Mouse (Mus musculus) embryo, embryonic 11.5 days (tissue): Measurements from ENCODE around the gene Smc6.

ENCODE experiments used
- DNase-seq: peaks from one replicate; pipeline ENCODE4 v3.0.0-alpha.2; 2012; ENCODE audit warnings: low read depth, low spot score

The Smc6 gene

DNA sequence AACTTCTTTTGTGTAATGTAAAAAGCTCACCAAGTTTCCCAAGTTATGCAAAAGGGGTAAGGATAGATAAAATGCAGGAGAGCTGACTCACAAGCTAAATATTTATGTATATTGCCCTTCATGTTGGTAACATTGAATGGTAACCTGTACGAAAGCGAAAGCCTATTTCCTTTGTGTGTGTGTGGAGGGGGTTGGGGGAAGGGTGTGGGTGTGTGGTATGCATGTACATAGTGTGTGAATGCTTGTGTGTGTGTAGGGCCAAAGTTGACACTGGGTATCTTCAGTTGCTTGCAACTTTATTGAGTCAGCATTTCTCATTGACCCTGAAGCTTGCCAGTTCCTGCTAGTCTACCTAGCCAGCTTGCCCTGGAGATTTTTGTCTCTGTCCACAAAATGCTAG lies 15.9 kb downstream of the Smc6 start:
- DNase-seq: no peak

DNA sequence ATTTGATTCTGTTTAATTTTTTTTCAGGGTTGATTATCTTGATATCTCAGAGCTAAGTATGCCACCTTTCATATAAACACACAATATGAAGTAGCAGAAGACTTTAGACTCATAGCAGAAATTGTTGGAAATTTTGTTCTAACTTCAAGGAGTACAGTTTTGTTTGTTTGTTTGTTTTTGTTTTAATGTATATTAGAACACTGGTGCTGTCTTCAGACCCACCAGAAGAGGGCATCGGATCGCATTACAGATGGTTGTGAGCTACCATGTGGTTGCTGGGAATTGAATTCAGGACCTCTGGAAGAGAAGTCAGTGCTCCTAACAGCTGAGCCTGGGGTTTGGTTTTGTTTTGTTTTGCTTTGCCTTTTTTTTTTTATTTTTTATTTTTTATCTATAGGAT lies 20.7 kb downstream of the Smc6 start:
- no peak for DNase-seq

DNA sequence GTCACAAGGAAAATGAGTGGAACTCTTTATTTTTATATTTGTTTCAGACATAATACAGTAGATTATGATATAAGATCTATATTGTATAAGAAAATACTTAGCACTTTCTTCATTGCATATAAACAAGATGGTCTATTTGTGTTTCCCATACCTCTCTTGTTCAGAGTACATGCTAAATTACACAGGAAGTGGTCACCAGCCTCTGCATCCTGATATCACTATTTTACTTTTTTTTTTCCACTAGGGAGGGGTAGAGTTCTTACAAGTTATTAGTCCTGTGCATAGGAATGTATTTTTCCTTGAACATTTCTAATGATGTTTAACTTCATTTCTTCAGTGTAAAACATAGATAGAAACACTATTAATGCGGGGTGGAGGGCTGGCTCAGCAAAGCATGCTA lies 35.2 kb downstream of the Smc6 start:
- DNase-seq: no peak

DNA sequence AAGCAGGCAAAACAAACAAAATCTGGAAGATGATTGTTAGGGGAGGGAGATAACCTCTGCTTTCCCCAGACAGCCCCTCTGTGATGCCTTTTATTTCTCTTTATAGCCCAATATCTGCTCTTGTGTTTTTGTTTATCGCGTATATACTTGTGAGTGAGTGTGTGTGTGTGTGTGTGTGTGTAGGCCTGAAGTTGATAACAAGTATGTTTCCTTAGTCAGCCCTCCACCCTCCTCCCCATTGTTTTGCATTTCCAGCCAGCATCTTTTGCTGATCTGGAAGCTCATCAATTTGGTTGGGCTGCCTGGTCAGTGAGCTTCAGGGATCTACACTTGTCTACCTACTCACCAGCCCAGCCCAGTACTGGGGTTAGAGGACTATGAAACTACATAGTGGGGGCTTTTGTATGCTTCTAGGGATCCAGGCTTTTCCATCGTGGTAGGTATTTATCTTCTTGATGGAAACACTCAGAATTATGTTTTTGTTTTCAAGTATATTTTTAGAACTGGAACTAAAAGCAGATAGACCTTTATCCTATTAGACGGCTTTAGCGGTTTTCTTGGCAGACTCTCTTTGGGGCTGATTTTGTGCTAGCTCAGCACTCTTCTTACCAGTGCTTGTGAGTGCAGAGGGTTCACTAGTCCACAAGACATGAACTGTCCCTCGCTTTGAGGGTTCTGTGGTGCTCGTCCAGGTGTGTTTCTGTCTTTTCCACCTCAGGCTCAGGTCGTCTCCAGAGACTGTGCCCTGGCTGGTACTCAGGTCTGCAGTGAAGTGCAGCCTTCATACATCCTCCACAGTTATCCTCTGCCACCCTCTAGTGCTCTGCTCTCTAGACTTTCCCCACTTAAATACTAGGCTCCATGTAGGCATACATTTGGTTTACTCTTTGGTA lies 41.3 kb downstream of the Smc6 start:
- no peak for DNase-seq

DNA sequence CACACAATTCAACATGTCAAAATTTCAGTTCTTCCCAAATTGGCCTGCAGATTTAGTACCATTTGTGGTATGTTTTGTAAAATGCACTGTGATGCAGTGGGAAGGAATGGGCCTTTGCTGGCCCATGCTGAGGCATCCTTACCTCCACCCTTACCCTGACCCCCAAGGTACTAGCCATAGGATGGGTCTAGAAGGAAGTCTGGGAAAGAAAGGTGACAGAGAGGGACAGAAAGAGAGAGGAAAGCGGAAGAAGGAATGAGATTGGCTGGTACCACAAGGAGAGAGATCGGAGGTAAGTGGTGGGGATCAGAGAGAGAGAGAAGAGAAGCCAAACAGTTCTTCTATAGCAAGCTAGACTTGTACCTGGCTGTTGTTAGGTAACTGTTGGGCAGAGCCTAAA lies 45.4 kb downstream of the Smc6 start:
- DNase-seq: no peak

DNA sequence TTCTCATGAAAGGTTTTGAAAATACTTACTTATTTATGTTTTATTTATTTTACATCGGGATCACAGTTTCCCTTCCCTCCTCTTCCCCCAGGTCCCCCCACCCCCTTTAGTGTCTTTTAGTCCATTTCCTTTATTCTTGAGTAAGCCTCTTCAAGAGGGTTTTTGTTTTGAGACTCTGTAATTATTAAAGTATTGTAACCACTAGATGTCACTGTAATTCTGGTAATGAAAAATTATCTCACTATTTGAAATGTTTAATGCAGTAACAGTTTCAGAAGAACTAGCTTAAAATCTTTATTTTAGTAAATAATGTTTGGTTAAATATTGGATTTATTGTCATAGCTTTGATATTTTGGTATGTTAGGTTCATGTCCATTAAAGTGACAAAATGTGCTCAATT lies 48.2 kb downstream of the Smc6 start:
- no peak for DNase-seq

DNA sequence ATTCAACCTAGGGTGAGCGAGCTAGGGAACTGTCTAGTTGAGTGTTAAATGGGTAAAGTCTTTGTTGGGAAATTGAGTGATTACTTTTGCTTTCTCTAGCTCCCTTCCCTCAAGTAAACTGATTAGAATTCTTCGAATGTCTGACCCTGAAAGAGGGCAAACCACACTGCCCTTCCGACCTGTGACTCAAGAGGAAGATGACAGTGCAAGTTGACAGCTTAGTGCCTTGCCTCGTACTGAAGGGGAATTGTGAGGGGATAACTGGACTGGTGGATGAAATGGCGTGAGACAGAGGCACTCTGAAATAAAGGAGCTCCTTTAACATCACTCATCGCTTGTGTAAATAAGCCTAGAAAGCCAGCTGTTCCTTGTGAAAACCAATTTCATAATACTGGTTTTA lies 52.0 kb downstream of the Smc6 start:
- DNase-seq: no peak

DNA sequence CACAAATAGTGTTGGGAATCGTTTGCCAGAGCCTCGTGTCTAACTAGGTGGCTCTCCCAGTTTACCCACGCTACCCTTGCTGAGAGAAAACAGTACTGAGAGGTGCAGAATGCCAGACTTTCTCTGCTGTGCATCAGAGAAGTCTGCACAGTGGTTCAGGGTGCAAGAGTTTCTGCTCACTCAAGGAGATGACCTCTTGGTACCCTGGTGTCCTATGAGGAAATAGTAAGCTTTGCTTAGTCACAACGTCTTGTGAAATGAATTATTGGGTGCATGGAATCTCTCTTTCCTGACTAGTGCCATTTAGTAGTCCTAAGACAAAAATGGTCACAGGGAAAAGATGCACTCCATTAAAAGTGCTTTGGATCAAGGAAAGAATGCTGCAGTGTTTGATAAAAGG lies 58.8 kb downstream of the Smc6 start:
- DNase-seq: no peak

DNA sequence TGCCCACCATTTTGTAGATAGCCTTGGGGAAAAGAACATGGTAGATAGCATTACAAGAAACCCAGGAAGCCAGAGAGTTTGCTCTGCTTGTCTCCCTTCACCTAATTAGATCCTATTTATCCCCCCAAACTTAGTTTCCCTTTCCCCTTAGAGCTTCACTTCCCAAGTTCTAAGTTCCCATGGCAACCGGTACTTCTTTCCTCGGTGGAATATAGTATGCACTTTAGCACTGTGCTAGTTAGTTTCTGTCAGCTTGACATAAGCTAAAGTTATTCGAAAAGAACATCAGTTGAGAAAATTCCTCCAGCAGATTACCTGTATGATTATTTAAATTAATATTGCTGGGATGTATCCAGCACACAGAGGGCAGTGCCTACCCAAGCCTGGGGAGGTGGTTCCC lies 60.8 kb downstream of the Smc6 start:
- no peak for DNase-seq

DNA sequence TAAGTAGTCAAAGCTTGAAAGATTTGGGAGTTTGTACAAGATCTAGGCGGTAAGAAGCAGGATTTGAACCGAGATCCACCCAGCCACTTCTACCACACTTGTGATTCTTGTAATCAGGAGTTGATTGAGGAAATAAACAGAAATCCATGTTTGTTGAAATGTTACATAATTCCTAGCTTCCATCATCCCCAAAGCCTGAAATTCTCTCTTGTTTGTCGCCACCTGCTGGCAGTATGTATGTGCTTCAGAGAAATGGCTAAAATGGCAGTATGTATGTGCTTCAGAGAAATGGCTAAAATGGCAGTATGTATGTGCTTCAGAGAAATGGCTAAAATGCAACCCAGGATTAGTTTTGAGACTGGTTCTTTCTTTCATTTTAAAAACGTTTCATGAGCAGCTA lies 71.2 kb downstream of the Smc6 start:
- peak; percentile 36 for DNase-seq

DNA sequence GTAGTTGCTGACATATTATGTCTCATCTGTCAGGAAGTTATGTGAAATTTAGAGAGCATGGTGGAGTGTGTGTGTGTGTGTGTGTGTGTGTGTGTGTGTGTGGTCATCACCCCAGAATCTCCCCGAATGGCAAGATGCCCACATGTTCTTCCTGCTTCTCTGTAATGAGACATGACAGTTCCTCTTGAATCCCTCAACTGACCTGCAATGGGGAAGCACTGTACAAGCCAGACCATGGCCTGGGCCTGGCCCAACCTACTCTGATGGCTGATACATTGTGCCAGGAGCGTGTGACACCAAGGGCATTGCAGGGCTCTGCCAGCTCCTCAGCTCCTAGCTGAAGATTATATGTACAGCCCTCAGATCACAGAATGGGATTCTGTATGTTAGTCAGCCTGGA lies 72.6 kb downstream of the Smc6 start:
- no peak for DNase-seq

DNA sequence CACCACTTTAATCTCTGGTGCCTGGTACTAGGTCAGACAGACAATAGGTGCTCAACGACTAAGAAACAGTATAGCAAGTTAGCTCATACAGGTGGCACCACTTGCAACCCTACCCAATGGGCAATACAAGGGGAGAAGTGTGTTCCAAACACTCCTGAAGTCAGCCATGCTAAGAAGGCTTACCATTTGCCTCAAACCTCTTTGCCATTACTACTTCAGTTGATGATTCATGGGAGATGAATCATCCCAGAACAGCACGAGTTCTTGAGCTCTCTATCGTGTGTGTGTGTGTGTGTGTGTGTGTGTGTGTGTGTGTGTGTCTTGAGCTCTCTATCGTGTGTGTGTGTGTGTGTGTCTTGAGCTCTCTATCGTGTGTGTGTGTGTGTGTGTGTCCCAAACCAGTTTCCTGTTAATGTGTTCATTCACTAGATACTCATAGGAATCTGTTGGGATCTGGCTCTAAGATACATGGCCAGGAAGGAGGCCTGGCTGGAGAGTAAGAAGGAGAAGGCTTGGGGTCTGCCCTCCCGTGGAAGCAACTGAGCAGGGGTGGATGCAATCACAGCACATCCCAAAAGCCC lies 76.4 kb downstream of the Smc6 start:
- DNase-seq: no peak

DNA sequence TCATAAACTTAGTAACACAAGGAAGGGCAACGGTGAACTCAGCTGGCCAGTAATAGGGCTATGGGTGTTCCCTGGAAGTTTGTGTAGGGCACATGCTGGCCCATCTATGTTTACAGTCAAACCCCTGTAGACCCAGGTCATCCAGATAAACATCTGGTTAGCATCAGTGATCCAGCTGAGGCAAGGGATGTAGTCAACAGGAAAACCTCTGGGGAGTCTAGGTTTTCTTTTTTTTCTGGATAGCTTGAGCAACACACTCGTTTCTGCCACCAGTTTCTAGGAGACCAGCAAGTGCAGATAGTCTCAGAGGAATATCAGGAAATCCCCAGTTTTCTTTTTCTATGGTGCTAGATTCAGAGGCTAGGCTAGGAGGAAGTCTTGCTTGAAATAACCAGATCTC lies 80.3 kb downstream of the Smc6 start:
- DNase-seq: no peak

DNA sequence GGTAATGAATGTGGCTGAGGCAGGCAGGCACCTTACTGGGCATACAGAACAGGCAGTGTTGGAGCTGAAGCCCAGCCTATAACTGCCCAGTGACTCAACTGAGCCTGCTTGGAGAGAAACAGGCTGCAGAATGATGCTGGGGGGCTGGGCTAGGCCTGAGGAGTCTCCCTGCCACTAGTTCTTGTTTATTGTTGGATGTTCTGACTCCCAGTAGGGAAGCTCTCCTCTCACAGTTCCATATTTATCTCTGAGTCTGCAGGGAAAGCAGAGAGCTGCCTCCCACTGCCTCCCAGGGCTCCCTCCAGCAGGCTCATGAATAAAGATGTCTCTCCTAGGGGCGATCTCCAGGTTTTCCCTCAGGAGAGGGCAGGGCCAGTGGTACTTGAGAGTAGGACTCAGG lies 82.7 kb downstream of the Smc6 start:
- DNase-seq: no peak

DNA sequence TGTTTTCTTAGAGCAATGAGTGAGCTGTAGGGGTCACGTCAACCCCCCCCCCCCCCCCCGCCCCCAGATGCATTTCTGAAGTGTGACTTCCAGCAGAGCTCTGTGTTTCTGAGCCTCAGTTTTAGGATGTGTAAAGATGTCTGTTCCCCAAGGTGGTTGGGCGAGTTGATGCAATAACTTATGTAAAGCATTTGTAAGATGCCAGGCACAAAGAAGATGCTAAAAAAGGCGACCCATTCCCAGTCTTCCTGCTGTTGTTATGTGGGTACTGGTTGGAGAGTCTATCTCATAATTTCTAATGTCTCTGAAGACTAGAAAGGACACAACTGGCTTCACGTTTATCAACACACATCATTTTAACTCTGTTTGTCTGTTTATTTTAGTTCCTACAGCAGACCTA lies 84.2 kb downstream of the Smc6 start:
- DNase-seq: no peak

DNA sequence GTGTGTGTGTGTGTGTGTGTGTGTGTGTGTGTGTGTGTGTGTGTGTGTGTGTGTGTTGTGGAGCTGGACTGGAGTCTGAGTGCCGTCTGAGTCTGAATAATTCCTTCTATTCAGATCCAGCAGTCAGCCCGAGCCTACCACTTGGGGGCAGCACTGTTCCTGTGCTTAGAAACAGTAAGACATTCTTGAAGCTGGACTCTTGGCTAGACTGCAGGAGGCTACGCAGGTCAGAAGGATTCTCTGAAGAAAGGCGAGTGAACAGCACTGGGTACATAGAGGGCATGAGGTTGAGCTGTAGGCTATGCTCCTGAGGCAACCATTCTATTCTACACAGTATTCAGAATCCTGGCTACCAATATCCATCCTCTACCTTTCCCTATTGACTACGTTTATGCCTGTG lies 85.2 kb downstream of the Smc6 start:
- DNase-seq: peak; percentile 51

DNA sequence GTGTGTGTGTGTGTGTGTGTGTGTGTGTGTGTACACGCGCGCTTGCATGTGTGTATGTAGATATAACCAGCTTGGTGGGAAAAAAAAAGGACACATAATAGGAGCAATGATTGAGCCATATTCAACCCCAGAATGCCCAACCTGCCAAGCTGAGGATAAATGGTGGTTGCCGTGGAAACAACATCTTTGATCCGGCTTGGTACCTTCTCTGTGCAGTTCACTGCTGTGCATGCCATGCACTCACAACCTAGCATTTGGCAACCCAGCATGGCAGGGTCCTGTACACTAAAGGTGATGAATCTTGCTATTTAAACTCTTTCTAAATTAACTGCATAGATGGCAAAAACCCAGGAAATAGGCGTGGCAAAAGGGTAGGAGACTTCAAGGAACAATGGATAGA lies 96.7 kb downstream of the Smc6 start:
- DNase-seq: no peak

DNA sequence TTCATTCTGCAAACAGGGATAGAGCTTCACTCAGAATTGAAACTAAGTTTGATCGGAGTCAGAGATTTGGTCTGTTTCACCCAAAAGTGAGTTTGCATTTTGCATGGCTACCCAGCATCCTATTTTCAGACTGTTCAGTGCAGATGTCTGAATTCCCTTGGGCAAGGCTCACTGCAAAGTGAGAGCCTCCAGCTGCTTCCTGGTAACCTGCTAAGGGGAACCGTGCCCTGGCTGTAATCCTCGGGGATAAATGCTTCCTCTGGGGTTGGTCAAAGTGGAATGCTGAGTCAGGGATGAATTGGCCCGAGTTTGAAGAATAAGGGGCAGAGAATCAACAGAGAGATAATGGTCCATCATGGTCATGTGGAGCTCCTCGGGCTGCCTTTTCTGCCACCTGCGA lies 99.2 kb downstream of the Smc6 start:
- no peak for DNase-seq

DNA sequence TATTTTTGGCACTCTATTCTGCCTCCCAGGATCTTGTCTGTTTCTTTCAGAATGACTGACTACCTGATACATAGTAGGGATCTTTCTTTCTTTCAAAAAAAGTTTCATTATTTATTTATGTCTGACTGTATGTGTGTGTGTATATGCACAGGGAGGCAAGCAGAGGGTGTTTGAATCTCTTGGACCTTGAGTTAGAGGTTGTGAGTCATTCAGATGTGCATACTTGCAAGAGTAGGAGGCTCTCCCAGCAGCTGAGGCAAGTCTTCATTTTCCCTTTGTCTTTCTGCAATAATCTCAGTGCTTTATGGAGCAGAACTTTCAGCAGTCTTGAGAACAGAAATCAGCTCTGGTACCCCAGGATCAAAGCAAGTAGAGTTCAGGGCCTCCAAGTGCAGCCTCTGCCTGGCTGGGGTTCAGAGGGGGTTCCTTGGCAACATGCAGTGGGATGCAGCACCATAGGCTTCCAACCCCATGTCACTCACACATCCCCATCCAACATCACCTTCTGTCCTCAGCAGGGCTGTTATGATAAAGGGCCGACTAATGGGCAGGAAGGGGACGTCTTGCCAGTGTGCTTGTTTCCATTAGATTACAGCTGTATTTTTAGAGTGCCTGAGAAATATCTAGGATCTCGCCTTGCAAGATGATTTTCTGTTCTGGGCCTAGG lies 101.5 kb downstream of the Smc6 start:
- no peak for DNase-seq
